Mouse (Mus musculus) midbrain, embryonic 13.5 days (tissue): ENCODE data around the gene Acox2. TPM values are rescaled to one million over a fixed set of nuclear protein-coding genes. Genes with fewer than 3 reads are reported as not detected.

Experiments used
- ATAC-seq: fragments of 200-750 bp; cut with Nextera tagmentation; 2 replicates; pipeline ENCODE4 v1.8.0; 2017; ENCODE audit warnings: mild to moderate bottlenecking, moderate TSS enrichment, moderate library complexity
- H3K27ac ChIP-seq: fragments of 300-500 bp; sonication (generic); 2 replicates; pipeline ENCODE4 v1.5.1; 2015; ENCODE audit warnings: inconsistent platforms, mild to moderate bottlenecking, moderate library complexity
- H3K27me3 ChIP-seq: fragments of 300-500 bp; sonication (generic); 2 replicates; pipeline ENCODE4 v1.6.1; 2015; ENCODE audit warnings: mild to moderate bottlenecking, inconsistent platforms
- H3K36me3 ChIP-seq: fragments of 300-500 bp; sonication (generic); 2 replicates; pipeline ENCODE4 v1.6.1; 2015; ENCODE audit warnings: mild to moderate bottlenecking, inconsistent platforms
- H3K4me1 ChIP-seq: fragments of 300-500 bp; sonication (generic); replicated peaks from 2 replicates; pipeline ENCODE4 v1.6.1; 2015; ENCODE audit warnings: inconsistent platforms
- H3K4me2 ChIP-seq: fragments of 300-500 bp; sonication (generic); replicated peaks from 2 replicates; pipeline ENCODE4 v1.6.1; 2015; ENCODE audit warnings: moderate library complexity, mild to moderate bottlenecking, inconsistent platforms
- H3K4me3 ChIP-seq: fragments of 300-500 bp; sonication (generic); replicated peaks from 2 replicates; pipeline ENCODE4 v1.5.1; 2015; ENCODE audit warnings: mild to moderate bottlenecking, inconsistent platforms
- H3K9ac ChIP-seq: fragments of 300-500 bp; sonication (generic); replicated peaks from 2 replicates; pipeline ENCODE4 v1.6.1; 2015; ENCODE audit warnings: mild to moderate bottlenecking, inconsistent platforms
- H3K9me3 ChIP-seq: fragments of 300-500 bp; sonication (generic); 2 replicates; pipeline ENCODE4 v1.6.1; 2016; ENCODE audit warnings: mild to moderate bottlenecking, inconsistent platforms
- WGBS: fragments of 180-500 bp; shearing (Covaris S2); methylation state at CpG from one replicate; pipeline ENCODE4 v1.1.7; 2015; 5-methylcytosine and 5-hydroxymethylcytosine counted together
- polyA plus RNA-seq: library from polyadenylated mRNA; unstranded; fragments of >200 nt; fragmentation: Nextera tagmentation; extraction: Ambion mirVana; gene quantifications from 2 replicates; pipeline ENCODE4 v1.2.1, GENCODE M21; 2015

Acox2 gene
- polyA plus RNA-seq, 1 experiment from 2014 or later, result not detected

- Histone ChIP-seq H3K27ac (no peak overlapping the region), H3K9ac (no peak overlapping the region), H3K4me2 (no peak overlapping the region), H3K9me3 (no peaks in the 10 kb centered on the region), H3K36me3 (no peaks in the 10 kb centered on the region), H3K4me1 (no peaks in the 10 kb centered on the region), H3K27me3 (no peaks in the 10 kb centered on the region), H3K4me3 (no peak overlapping the region)
- WGBS, result 64% methylated on average over 1 of the region's 1 CpGs
- ATAC-seq, result no peak
These were observed 3.1 kb upstream of the Acox2 start for GRCm38 (mm10) chr14:8262242-8262641.

- Histone ChIP-seq H3K9me3 (no peaks in the 10 kb centered on the region), H3K4me2 (no peak overlapping the region), H3K27ac (no peak overlapping the region), H3K27me3 (no peaks in the 10 kb centered on the region), H3K36me3 (no peaks in the 10 kb centered on the region), H3K9ac (no peak overlapping the region), H3K4me3 (no peak overlapping the region), H3K4me1 (no peaks in the 10 kb centered on the region)
- no peak for ATAC-seq
- 77% methylated on average over 5 of the region's 5 CpGs for WGBS
These were observed 1.1 kb upstream of the Acox2 start for GRCm38 (mm10) chr14:8260214-8260613.

- Histone ChIP-seq H3K4me1 (no peaks in the 10 kb centered on the region), H3K27ac (no peak overlapping the region), H3K9me3 (no peaks in the 10 kb centered on the region), H3K4me3 (no peak overlapping the region), H3K9ac (no peak overlapping the region), H3K27me3 (no peaks in the 10 kb centered on the region), H3K4me2 (no peak overlapping the region), H3K36me3 (no peaks in the 10 kb centered on the region)
- no peak for ATAC-seq
- 83% methylated on average over 3 of the region's 3 CpGs for WGBS
These were observed 401 bp downstream of the Acox2 start for GRCm38 (mm10) chr14:8258752-8259151.

GRCm38 (mm10) chr14:8258335-8258627 is 872 bp downstream of the Acox2 start:
- Histone ChIP-seq H3K9ac (no peak overlapping the region), H3K27me3 (no peaks in the 10 kb centered on the region), H3K36me3 (no peaks in the 10 kb centered on the region), H3K9me3 (no peaks in the 10 kb centered on the region), H3K4me1 (no peaks in the 10 kb centered on the region), H3K4me2 (no peak overlapping the region), H3K27ac (no peak overlapping the region), H3K4me3 (no peak overlapping the region)
- 66% methylated on average over 3 of the region's 3 CpGs for WGBS
- no peak for ATAC-seq

- 64% methylated on average over 7 of the region's 7 CpGs for WGBS
- no peaks in the 10 kb centered on the region for H3K4me1 ChIP-seq
- no peak overlapping the region for H3K4me2 ChIP-seq
- H3K27me3 ChIP-seq, result no peaks in the 10 kb centered on the region
- no peak overlapping the region for H3K9ac ChIP-seq
- 0 out of 2 replicates have a peak, but pooled peaks have one; percentile 50 for ATAC-seq
- H3K4me3 ChIP-seq, result no peak overlapping the region
- no peak overlapping the region for H3K27ac ChIP-seq
- H3K36me3 ChIP-seq, result no peaks in the 10 kb centered on the region
- no peaks in the 10 kb centered on the region for H3K9me3 ChIP-seq
These were observed 1.4 kb downstream of the Acox2 start for GRCm38 (mm10) chr14:8257521-8258334.

- Histone ChIP-seq H3K27me3 (no peaks in the 10 kb centered on the region), H3K9me3 (no peaks in the 10 kb centered on the region), H3K4me3 (no peak overlapping the region), H3K27ac (no peak overlapping the region), H3K9ac (no peak overlapping the region), H3K36me3 (no peaks in the 10 kb centered on the region), H3K4me1 (no peaks in the 10 kb centered on the region), H3K4me2 (no peak overlapping the region)
- no peak for ATAC-seq
- 79% methylated on average over 5 of the region's 5 CpGs for whole genome bisulfite sequencing
These were observed 2.3 kb downstream of the Acox2 start for GRCm38 (mm10) chr14:8256881-8257280.

- Histone ChIP-seq H3K27me3 (no peaks in the 10 kb centered on the region), H3K36me3 (no peaks in the 10 kb centered on the region), H3K4me1 (no peaks in the 10 kb centered on the region), H3K4me3 (no peak overlapping the region), H3K27ac (no peak overlapping the region), H3K4me2 (no peak overlapping the region), H3K9me3 (no peaks in the 10 kb centered on the region), H3K9ac (no peak overlapping the region)
- 65% methylated on average over 6 of the region's 6 CpGs for WGBS
- no peak for ATAC-seq
These were observed 3.1 kb downstream of the Acox2 start for GRCm38 (mm10) chr14:8256072-8256471.

GRCm38 (mm10) chr14:8255076-8255729 is 4.0 kb downstream of the Acox2 start:
- ATAC-seq, result peak; percentile 55; the same call in 1 of the 2 replicates
- Histone ChIP-seq H3K4me1 (no peaks in the 10 kb centered on the region), H3K4me3 (no peak overlapping the region), H3K27me3 (no peaks in the 10 kb centered on the region), H3K36me3 (no peaks in the 10 kb centered on the region), H3K27ac (no peak overlapping the region), H3K9ac (no peak overlapping the region), H3K9me3 (no peaks in the 10 kb centered on the region), H3K4me2 (no peak overlapping the region)
- 81% methylated on average over 7 of the region's 7 CpGs for WGBS

- Histone ChIP-seq H3K27ac (no peak overlapping the region), H3K4me2 (no peak overlapping the region), H3K36me3 (no peaks in the 10 kb centered on the region), H3K4me3 (no peak overlapping the region), H3K9ac (no peak overlapping the region), H3K27me3 (no peaks in the 10 kb centered on the region), H3K9me3 (no peaks in the 10 kb centered on the region), H3K4me1 (no peaks in the 10 kb centered on the region)
- WGBS, result 90% methylated on average over 8 of the region's 8 CpGs
- no peak for ATAC-seq
These were observed 7.7 kb downstream of the Acox2 start for GRCm38 (mm10) chr14:8251330-8251885.

- 90% methylated on average over 9 of the region's 9 CpGs for WGBS
- no peaks in the 10 kb centered on the region for H3K9me3 ChIP-seq
These were observed 8.8 kb downstream of the Acox2 start for GRCm38 (mm10) chr14:8250141-8250871.

GRCm38 (mm10) chr14:8249206-8249605 is 9.9 kb downstream of the Acox2 start:
- no peak overlapping the region for H3K9ac ChIP-seq
- no peaks in the 10 kb centered on the region for H3K27me3 ChIP-seq
- H3K4me3 ChIP-seq, result no peak overlapping the region
- H3K36me3 ChIP-seq, result no peaks in the 10 kb centered on the region
- H3K4me2 ChIP-seq, result no peak overlapping the region
- no peaks in the 10 kb centered on the region for H3K4me1 ChIP-seq
- H3K27ac ChIP-seq, result no peak overlapping the region
- ATAC-seq, result no peak
- WGBS, result 86% methylated on average over 1 of the region's 1 CpGs
- no peaks in the 10 kb centered on the region for H3K9me3 ChIP-seq

More at GRCm38 (mm10) chr14:8250141-8250871, 8.8 kb downstream of the Acox2 start:
- no peaks in the 10 kb centered on the region for H3K4me1 ChIP-seq
- no peaks in the 10 kb centered on the region for H3K27me3 ChIP-seq
- H3K4me3 ChIP-seq, result no peak overlapping the region
- no peak overlapping the region for H3K27ac ChIP-seq
- no peak overlapping the region for H3K4me2 ChIP-seq
- no peak overlapping the region for H3K9ac ChIP-seq
- ATAC-seq, result no peak
- no peaks in the 10 kb centered on the region for H3K36me3 ChIP-seq

GRCm38 (mm10) chr14:8246878-8247277 is 12.3 kb downstream of the Acox2 start:
- H3K36me3 ChIP-seq, result no peaks in the 10 kb centered on the region
- H3K9me3 ChIP-seq, result no peaks in the 10 kb centered on the region
- no peak overlapping the region for H3K4me2 ChIP-seq
- no peaks in the 10 kb centered on the region for H3K27me3 ChIP-seq
- no peak for ATAC-seq
- no peak overlapping the region for H3K27ac ChIP-seq
- H3K4me3 ChIP-seq, result no peak overlapping the region
- 0 out of 2 replicates have a peak, but pooled peaks cover 7% of the 10 kb centered on the region for H3K4me1 ChIP-seq
- WGBS, result 84% methylated on average over 8 of the region's 8 CpGs
- no peak overlapping the region for H3K9ac ChIP-seq
